Comparison of ENCODE assay signal across 22 mouse cellular contexts in the genomic region with DNA sequence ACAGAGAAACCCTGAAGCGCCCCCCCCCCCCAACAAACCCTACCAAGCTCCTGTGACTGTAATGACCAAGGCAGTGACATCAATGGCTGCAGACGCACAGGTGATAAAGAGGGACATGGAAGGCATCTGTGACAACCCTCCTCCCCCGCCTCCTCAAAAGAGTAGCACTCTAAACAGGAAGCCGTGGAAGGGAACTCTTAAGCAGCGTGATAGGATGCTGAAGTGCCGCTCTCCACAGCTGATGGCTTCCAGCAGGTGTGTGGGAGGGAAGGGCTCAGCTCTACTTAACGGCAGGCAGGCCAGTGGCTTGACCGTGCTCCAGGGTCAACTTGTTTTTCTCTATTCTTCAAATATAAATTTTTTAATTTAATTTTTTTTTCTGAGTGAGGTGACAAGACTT. TPM values are rescaled to one million over a fixed set of nuclear protein-coding genes. Genes with fewer than 3 reads are reported as not detected.
DNase-seq lines count a peak whose midpoint lies in the region; ATAC-seq lines count a peak whose summit lies in the region.
"Had no signal": no experiment of that assay in that cellular context is flagged by ENCODE, and none has a peak within 500 bp of the region (broad histone marks: within the 10 kb centered on the region; RNA-seq: fewer than 3 reads in every experiment).

No protein-coding gene starts in this region.

- H3K4me3 ChIP-seq in hindbrain, embryonic 11.5 days (ENCODE audit: low read depth, low read length): no peak overlapping the region
- no peak overlapping the region for H3K4me3 ChIP-seq in liver, embryonic 12.5 days
- H3K4me3 ChIP-seq: forebrain, embryonic 13.5 days; heart, adult 2 months; heart, embryonic 13.5 days; hindbrain, embryonic 13.5 days had no signal

- no peaks in the 10 kb centered on the region; the same call in 1 of the 2 replicates for H3K4me1 ChIP-seq in hindbrain, embryonic 11.5 days (replicated peaks; ENCODE audit: control insufficient read depth, insufficient read depth, low read length)
- H3K4me1 ChIP-seq in liver, embryonic 12.5 days: peaks cover 7% of the 10 kb centered on the region

- H3K4me2 ChIP-seq in hindbrain, embryonic 11.5 days (replicated peaks; ENCODE audit: low read depth, low read length): no peak overlapping the region
- no peak overlapping the region for H3K4me2 ChIP-seq in liver, embryonic 12.5 days
- H3K4me2 ChIP-seq: forebrain, embryonic 13.5 days; heart, embryonic 13.5 days; hindbrain, embryonic 13.5 days had no signal

- H3K27ac ChIP-seq in hindbrain, embryonic 11.5 days (ENCODE audit: low read depth, low read length): no peak overlapping the region
- no peak overlapping the region for H3K27ac ChIP-seq in liver, embryonic 12.5 days
- H3K27ac ChIP-seq: forebrain, embryonic 13.5 days; heart, adult 2 months; heart, embryonic 13.5 days; hindbrain, embryonic 13.5 days; hindbrain, postnatal 0 days had no signal

- DNase-seq in cerebellum, adult 11-12 months: peak; percentile 22
- peak; percentile 30 for DNase-seq in thymus, postnatal 25 days
- DNase-seq in thymus, postnatal 4 days: no peak
- DNase-seq in induced T-regulatory cell, adult 2 months (ENCODE audit: low read depth): peak; percentile 39
- no peak for DNase-seq in heart, postnatal 4 days
- no peak for DNase-seq in hindbrain, embryonic 11.5 days (ENCODE audit: low spot score)
- DNase-seq: adrenal gland, postnatal 14 days; B cell, adult 2 months; cerebellum, adult 2 months; cerebellum, postnatal 14 days; forebrain, postnatal 0 days; gastrocnemius, postnatal 14 days; heart, adult 2 months; heart, postnatal 36 days had no signal

- WGBS in hindbrain, embryonic 11.5 days: 85% methylated on average over 8 of the region's 8 CpGs
- 74% methylated on average over 8 of the region's 8 CpGs for WGBS in liver, embryonic 12.5 days (ENCODE audit: insufficient replicate concordance)

- ATAC-seq in cerebellum, adult (ENCODE audit: insufficient number of reproducible peaks, low FRiP score, low TSS enrichment): no peak
- ATAC-seq in hindbrain, embryonic 11.5 days (ENCODE audit: low FRiP score): no peak
- no peak for ATAC-seq in liver, embryonic 12.5 days
- ATAC-seq: forebrain, embryonic 13.5 days; forebrain, postnatal 0 days; hindbrain, postnatal 0 days; intestine, embryonic 16.5 days had no signal

- H3K27me3 ChIP-seq in hindbrain, embryonic 11.5 days (ENCODE audit: control insufficient read depth, insufficient read depth, low read length): no peaks in the 10 kb centered on the region
- H3K27me3 ChIP-seq in liver, embryonic 12.5 days (replicated peaks): no peaks in the 10 kb centered on the region
- H3K27me3 ChIP-seq: forebrain, embryonic 13.5 days; heart, embryonic 13.5 days; hindbrain, embryonic 13.5 days had no signal

- H3K9me3 ChIP-seq in hindbrain, embryonic 11.5 days (ENCODE audit: control insufficient read depth, low read length): no peaks in the 10 kb centered on the region
- no peaks in the 10 kb centered on the region for H3K9me3 ChIP-seq in liver, embryonic 12.5 days (replicated peaks)
- H3K9me3 ChIP-seq: forebrain, embryonic 13.5 days; G1E; heart, embryonic 13.5 days; hindbrain, embryonic 13.5 days had no signal

- peaks cover 14% of the 10 kb centered on the region; the same call in 1 of the 2 replicates for H3K36me3 ChIP-seq in hindbrain, embryonic 11.5 days (ENCODE audit: control insufficient read depth, insufficient read depth, low read length)
- peaks cover 100% of the 10 kb centered on the region for H3K36me3 ChIP-seq in liver, embryonic 12.5 days

- no peak overlapping the region for H3K9ac ChIP-seq in hindbrain, embryonic 11.5 days (ENCODE audit: low read depth, low read length)
- H3K9ac ChIP-seq in liver, embryonic 12.5 days: no peak overlapping the region
- H3K9ac ChIP-seq: forebrain, embryonic 13.5 days; forebrain, postnatal 0 days; heart, embryonic 13.5 days; hindbrain, embryonic 13.5 days had no signal

RNA-seq across cellular contexts. Expression of gene Tmem201, which starts 16.7 kb away (rescaled TPM):
- total RNA-seq in heart, postnatal 4 days (2021): 10 to 100 TPM; 87.5 to 96.8 TPM
- polyA plus RNA-seq in hindbrain, embryonic 11.5 days (2014; fragmentation: Nextera tagmentation; extraction: Ambion mirVana): 17.9 and 19.3 TPM in 2 replicates
- polyA plus RNA-seq in liver, embryonic 12.5 days (2016; fragmentation: Nextera tagmentation; extraction: Ambion mirVana): 12.8 and 13.8 TPM in 2 replicates

RNA-seq across cellular contexts. Expression of gene Pik3cd, which starts 18.8 kb away (rescaled TPM):
- 1 to 10 TPM; 3.1 to 4.5 TPM for total RNA-seq in heart, postnatal 4 days (2021)
- 10.1 and 11.3 TPM in 2 replicates for polyA plus RNA-seq in hindbrain, embryonic 11.5 days (2014; fragmentation: Nextera tagmentation; extraction: Ambion mirVana)
- 7.6 and 8.9 TPM in 2 replicates for polyA plus RNA-seq in liver, embryonic 12.5 days (2016; fragmentation: Nextera tagmentation; extraction: Ambion mirVana)

RNA-seq across cellular contexts. Expression of gene Slc25a33, which starts 52.9 kb away (rescaled TPM):
- 1 to 10 TPM; 8.8 to 9.5 TPM for total RNA-seq in heart, postnatal 4 days (2021)
- polyA plus RNA-seq in hindbrain, embryonic 11.5 days (2014; fragmentation: Nextera tagmentation; extraction: Ambion mirVana): 22.0 and 23.6 TPM in 2 replicates
- 17.1 and 17.3 TPM in 2 replicates for polyA plus RNA-seq in liver, embryonic 12.5 days (2016; fragmentation: Nextera tagmentation; extraction: Ambion mirVana)

Comparison
In these comparisons a context has a peak if more than half of its experiments do, and no peak if none do; other contexts are left out.
1. DNase-seq: peak in cerebellum, adult 11-12 months (single experiment), thymus, postnatal 25 days (single experiment) and induced T-regulatory cell, adult 2 months (single experiment); none in thymus, postnatal 4 days (single experiment), heart, postnatal 4 days (single experiment) and hindbrain, embryonic 11.5 days (single experiment).